Comparison of ENCODE assay signal across 8 mouse cellular contexts in genomic region chr4:128733496-128733895, GRCm38 (mm10). TPM values are rescaled to one million over a fixed set of nuclear protein-coding genes. Genes with fewer than 3 reads are reported as not detected.
DNase-seq lines count a peak whose midpoint lies in the region; ATAC-seq and TF ChIP-seq lines count a peak whose summit lies in the region.

No protein-coding gene starts in this region.

- no peak overlapping the region for H3K9ac ChIP-seq in liver, embryonic 12.5 days
- peak overlapping the region; percentile 32 for H3K9ac ChIP-seq in forebrain, embryonic 14.5 days (ENCODE audit: low read length)
- no peak overlapping the region for H3K9ac ChIP-seq in midbrain, postnatal 0 days (replicated peaks; ENCODE audit: low read length, poor library complexity, severe bottlenecking)

- H3K36me3 ChIP-seq in liver, embryonic 12.5 days, result peaks cover 59% of the 10 kb centered on the region
- peaks cover 35% of the 10 kb centered on the region; the same call in 1 of the 2 replicates for H3K36me3 ChIP-seq in forebrain, embryonic 14.5 days (ENCODE audit: control insufficient read depth, insufficient read depth, low read length)
- peaks cover 2% of the 10 kb centered on the region; the same call in 1 of the 2 replicates for H3K36me3 ChIP-seq in midbrain, postnatal 0 days (ENCODE audit: insufficient read depth, low read length)

- 61% methylated on average over 6 of the region's 6 CpGs for WGBS in liver, embryonic 12.5 days (ENCODE audit: insufficient replicate concordance)
- WGBS in forebrain, embryonic 14.5 days, result 34% methylated on average over 6 of the region's 6 CpGs
- WGBS in midbrain, postnatal 0 days, result 27% methylated on average over 6 of the region's 6 CpGs

- no peak overlapping the region for H3K4me2 ChIP-seq in liver, embryonic 12.5 days
- H3K4me2 ChIP-seq in forebrain, embryonic 14.5 days (ENCODE audit: low read length), result peak overlapping the region; percentile 45
- H3K4me2 ChIP-seq in midbrain, postnatal 0 days (ENCODE audit: low read depth, low read length, poor library complexity, severe bottlenecking), result no peak overlapping the region

- TF ChIP-seq CTCF in midbrain, postnatal 0 days (IDR thresholded peaks at IDR 0.05), result no peak

- H3K27ac ChIP-seq in liver, embryonic 12.5 days, result peak overlapping the region; percentile 18; the same call in 1 of the 2 replicates
- H3K27ac ChIP-seq in forebrain, embryonic 14.5 days (ENCODE audit: low read depth, low read length), result peak overlapping the region; percentile 82
- peak overlapping the region; percentile 57 for H3K27ac ChIP-seq in midbrain, postnatal 0 days (ENCODE audit: low read depth, low read length)

- H3K9me3 ChIP-seq in liver, embryonic 12.5 days (replicated peaks), result no peaks in the 10 kb centered on the region
- H3K9me3 ChIP-seq in forebrain, embryonic 14.5 days (replicated peaks; ENCODE audit: control insufficient read depth, low read length), result no peaks in the 10 kb centered on the region
- H3K9me3 ChIP-seq in midbrain, postnatal 0 days (ENCODE audit: low read length), result no peaks in the 10 kb centered on the region

- no peaks in the 10 kb centered on the region for H3K27me3 ChIP-seq in liver, embryonic 12.5 days (replicated peaks)
- no peaks in the 10 kb centered on the region for H3K27me3 ChIP-seq in forebrain, embryonic 14.5 days (replicated peaks; ENCODE audit: control insufficient read depth, insufficient read depth, low read length)
- H3K27me3 ChIP-seq in midbrain, postnatal 0 days (ENCODE audit: insufficient read depth, low read length), result no peaks in the 10 kb centered on the region

- ATAC-seq in liver, embryonic 12.5 days, result no peak
- no peak for ATAC-seq in forebrain, embryonic 14.5 days
- no peak for ATAC-seq in midbrain, postnatal 0 days (ENCODE audit: low FRiP score)

- DNase-seq in liver, result no peak
- no peak for DNase-seq in forebrain, embryonic 14.5 days (ENCODE audit: low spot score)
- peak; percentile 43 for DNase-seq in kidney, postnatal 14 days
- DNase-seq in midbrain, postnatal 0 days (ENCODE audit: low spot score), result no peak
- no peak for DNase-seq in left cerebral cortex, adult 18-20 months (ENCODE audit: low spot score in 2 of 2)
- no peak for DNase-seq in right cerebral cortex, postnatal 14 days
- DNase-seq in embryo, embryonic 9.5 days (ENCODE audit: extremely low spot score), result no peak

- H3K4me3 ChIP-seq in liver, embryonic 12.5 days, result no peak overlapping the region
- H3K4me3 ChIP-seq in forebrain, embryonic 14.5 days (ENCODE audit: low read depth, low read length), result 0 out of 2 replicates have a peak overlapping the region, but pooled peaks have one; percentile 2
- no peak overlapping the region for H3K4me3 ChIP-seq in midbrain, postnatal 0 days (ENCODE audit: low read depth, low read length)

- H3K4me1 ChIP-seq in liver, embryonic 12.5 days, result peaks cover 80% of the 10 kb centered on the region
- peaks cover 81% of the 10 kb centered on the region for H3K4me1 ChIP-seq in forebrain, embryonic 14.5 days (ENCODE audit: control insufficient read depth, insufficient read depth, low read length)
- peaks cover 46% of the 10 kb centered on the region for H3K4me1 ChIP-seq in midbrain, postnatal 0 days (ENCODE audit: insufficient read depth, low read length)

RNA-seq across cellular contexts. Expression of gene A3galt2, which starts 21.7 kb away (rescaled TPM):
- polyA plus RNA-seq in liver, embryonic 12.5 days (2016; fragmentation: Nextera tagmentation; extraction: Ambion mirVana), result 0.04 and 0.06 TPM in 2 replicates
- polyA plus RNA-seq in forebrain, embryonic 14.5 days (2014; fragmentation: Nextera tagmentation; extraction: Ambion mirVana), result 0.27 and 0.38 TPM in 2 replicates
- total RNA-seq in midbrain, postnatal 0 days (2014; rRNA removed), result 0.19 and 0.38 TPM in 2 replicates
- 0.05 TPM in 1 of 2 replicates, not detected in the other for polyA plus RNA-seq in midbrain, postnatal 0 days (2015; fragmentation: Nextera tagmentation; extraction: Ambion mirVana)
- total RNA-seq in left cerebral cortex, adult 18-20 months (2021), result under 1 TPM; 0.28 to 0.37 TPM

Comparison
In these comparisons a context has a peak if more than half of its experiments do, and no peak if none do; other contexts are left out.
1. H3K27ac ChIP-seq: peak in every context shown above with its lines; median percentile 82 in forebrain, embryonic 14.5 days; 57 in midbrain, postnatal 0 days; 18 in liver, embryonic 12.5 days.